Mouse (Mus musculus) ES-Bruce4 (cell line): Measurements from ENCODE around the gene Mtor.

Source experiments
- CTCF ChIP-seq: IDR thresholded peaks from one replicate; pipeline ENCODE4 v1.8.1; 2011; ENCODE audit warnings: low read depth, low read length
- EP300 ChIP-seq: IDR thresholded peaks from 2 replicates; pipeline ENCODE4 v1.6.1; 2011; ENCODE audit warnings: low read depth, low read length; ENCODE audit not compliant: insufficient read depth
- POLR2A ChIP-seq: IDR thresholded peaks from one replicate; pipeline ENCODE4 v1.8.1; 2011; ENCODE audit warnings: low read length; ENCODE audit not compliant: insufficient read depth

GRCm38 (mm10) chr4:148596731-148597130, 148.3 kb downstream of the Mtor start:
- TF ChIP-seq CTCF (no peak), POLR2A (no peak), EP300 (no peak)
